Comparison of ENCODE assay signal across 13 mouse cellular contexts in genomic region chr2:37777958-37778720, GRCm38 (mm10). TPM values are rescaled to one million over a fixed set of nuclear protein-coding genes. Genes with fewer than 3 reads are reported as not detected.
DNase-seq lines count a peak whose midpoint lies in the region; ATAC-seq lines count a peak whose summit lies in the region.
"Had no signal": no experiment of that assay in that cellular context is flagged by ENCODE, and none has a peak within 500 bp of the region (broad histone marks: within the 10 kb centered on the region; RNA-seq: fewer than 3 reads in every experiment).

No protein-coding gene starts in this region.

- no peaks in the 10 kb centered on the region for H3K9me3 ChIP-seq in heart, embryonic 13.5 days
- H3K9me3 ChIP-seq in embryonic facial prominence, embryonic 14.5 days (ENCODE audit: control insufficient read depth, low read length): no peaks in the 10 kb centered on the region
- no peaks in the 10 kb centered on the region for H3K9me3 ChIP-seq in hindbrain, embryonic 15.5 days
- H3K9me3 ChIP-seq in neural tube, embryonic 12.5 days: no peaks in the 10 kb centered on the region

- H3K4me1 ChIP-seq in heart, embryonic 13.5 days: peaks cover 66% of the 10 kb centered on the region
- H3K4me1 ChIP-seq in embryonic facial prominence, embryonic 14.5 days (ENCODE audit: control insufficient read depth, insufficient read depth, low read length): peaks cover 9% of the 10 kb centered on the region
- H3K4me1 ChIP-seq in hindbrain, embryonic 15.5 days (replicated peaks): peaks cover 49% of the 10 kb centered on the region
- peaks cover 64% of the 10 kb centered on the region for H3K4me1 ChIP-seq in neural tube, embryonic 12.5 days

- H3K27ac ChIP-seq in heart, embryonic 13.5 days (replicated peaks): 0 out of 2 replicates have a peak overlapping the region, but pooled peaks have one; percentile 15
- H3K27ac ChIP-seq in embryonic facial prominence, embryonic 14.5 days (replicated peaks; ENCODE audit: low read depth, low read length): no peak overlapping the region
- peak overlapping the region; percentile 67 for H3K27ac ChIP-seq in hindbrain, embryonic 15.5 days (replicated peaks)
- H3K27ac ChIP-seq in neural tube, embryonic 12.5 days: no peak overlapping the region
- H3K27ac ChIP-seq: macrophage had no signal

- no peak for DNase-seq in heart, adult 18-20 months
- no peak for DNase-seq in embryonic facial prominence, embryonic 14.5 days (ENCODE audit: low spot score)
- no peak for DNase-seq in layer of hippocampus, postnatal 36 days
- DNase-seq: adrenal gland, postnatal 10 days; cerebellum, adult 18-20 months; thymus, postnatal 4 days had no signal

- 39% methylated on average over 10 of the region's 10 CpGs for WGBS in heart, embryonic 13.5 days
- 41% methylated on average over 10 of the region's 10 CpGs for whole genome bisulfite sequencing in embryonic facial prominence, embryonic 14.5 days
- 14% methylated on average over 10 of the region's 10 CpGs for WGBS in hindbrain, embryonic 15.5 days
- WGBS in neural tube, embryonic 12.5 days: 18% methylated on average over 10 of the region's 10 CpGs

- ATAC-seq in heart, embryonic 13.5 days (ENCODE audit: extremely low read depth, insufficient number of reproducible peaks, low FRiP score, low TSS enrichment): no peak
- ATAC-seq in embryonic facial prominence, embryonic 14.5 days (ENCODE audit: low read depth): peak; percentile 48; the same call in 1 of the 2 replicates
- ATAC-seq in hindbrain, embryonic 15.5 days (ENCODE audit: low FRiP score, low read depth): peak; percentile 76
- ATAC-seq in neural tube, embryonic 12.5 days (ENCODE audit: low FRiP score, low read depth): peak; percentile 79
- ATAC-seq in megakaryocyte, adult 5-6 weeks (ENCODE audit: poor library complexity, severe bottlenecking): no peak
- no peak for ATAC-seq in monocyte, adult 5-6 weeks (replicated peaks; ENCODE audit: insufficient number of reproducible peaks, low FRiP score, low TSS enrichment, poor library complexity, severe bottlenecking)

- peaks cover 13% of the 10 kb centered on the region for H3K27me3 ChIP-seq in heart, embryonic 13.5 days (replicated peaks)
- peaks cover 13% of the 10 kb centered on the region for H3K27me3 ChIP-seq in embryonic facial prominence, embryonic 14.5 days (replicated peaks; ENCODE audit: control insufficient read depth, insufficient read depth, low read length)
- peaks cover 8% of the 10 kb centered on the region; the same call in 1 of the 2 replicates for H3K27me3 ChIP-seq in hindbrain, embryonic 15.5 days
- H3K27me3 ChIP-seq in neural tube, embryonic 12.5 days (replicated peaks): no peaks in the 10 kb centered on the region

- no peaks in the 10 kb centered on the region for H3K36me3 ChIP-seq in heart, embryonic 13.5 days
- H3K36me3 ChIP-seq in embryonic facial prominence, embryonic 14.5 days (ENCODE audit: control insufficient read depth, insufficient read depth, low read length): no peaks in the 10 kb centered on the region
- H3K36me3 ChIP-seq in hindbrain, embryonic 15.5 days: no peaks in the 10 kb centered on the region
- H3K36me3 ChIP-seq in neural tube, embryonic 12.5 days: no peaks in the 10 kb centered on the region

- 0 out of 2 replicates have a peak overlapping the region, but pooled peaks have one; percentile 44 for H3K9ac ChIP-seq in heart, embryonic 13.5 days
- H3K9ac ChIP-seq in embryonic facial prominence, embryonic 14.5 days (ENCODE audit: low read depth, low read length): no peak overlapping the region
- H3K9ac ChIP-seq in hindbrain, embryonic 15.5 days: no peak overlapping the region
- H3K9ac ChIP-seq in neural tube, embryonic 12.5 days: no peak overlapping the region

- peak overlapping the region; percentile 73 for H3K4me2 ChIP-seq in heart, embryonic 13.5 days
- H3K4me2 ChIP-seq in embryonic facial prominence, embryonic 14.5 days (ENCODE audit: low read depth, low read length): no peak overlapping the region
- peak overlapping the region; percentile 48 for H3K4me2 ChIP-seq in hindbrain, embryonic 15.5 days
- H3K4me2 ChIP-seq in neural tube, embryonic 12.5 days (replicated peaks): peak overlapping the region; percentile 61

- peak overlapping the region; percentile 51 for H3K4me3 ChIP-seq in heart, embryonic 13.5 days
- H3K4me3 ChIP-seq in embryonic facial prominence, embryonic 14.5 days (ENCODE audit: low read depth, low read length): no peak overlapping the region
- H3K4me3 ChIP-seq in hindbrain, embryonic 15.5 days: no peak overlapping the region
- H3K4me3 ChIP-seq in neural tube, embryonic 12.5 days: no peak overlapping the region

RNA-seq across cellular contexts. Expression of gene Crb2, which starts 2.1 kb away (rescaled TPM):
- 3.0 and 4.0 TPM in 2 replicates for polyA plus RNA-seq in heart, embryonic 13.5 days (2015; fragmentation: Nextera tagmentation; extraction: Ambion mirVana)
- under 1 TPM; 0.57 to 0.75 TPM for total RNA-seq in heart, adult 18-20 months (2021)
- polyA plus RNA-seq in embryonic facial prominence, embryonic 14.5 days (2014; fragmentation: Nextera tagmentation; extraction: Ambion mirVana): 0.18 and 0.28 TPM in 2 replicates
- 5.1 and 5.9 TPM in 2 replicates for polyA plus RNA-seq in hindbrain, embryonic 15.5 days (2015; fragmentation: Nextera tagmentation; extraction: Ambion mirVana)
- 9.1 and 9.5 TPM in 2 replicates for polyA plus RNA-seq in neural tube, embryonic 12.5 days (2016; fragmentation: Nextera tagmentation; extraction: Ambion mirVana)
- not detected in 2 replicates for total RNA-seq in megakaryocyte, adult 5-6 weeks (2015)
- not detected in 2 replicates for total RNA-seq in megakaryocyte, adult 5-6 weeks (2017)
- 0.38 TPM in 1 of 3 replicates, not detected in the others for total RNA-seq in monocyte, adult 5-6 weeks (2017)
- total RNA-seq in layer of hippocampus, postnatal 36 days (2021): 1 to 10 TPM; 3.3 TPM
- total RNA-seq: liver, adult 2 months had no signal
- polyA plus RNA-seq: macrophage had no signal

Comparison
In these comparisons a context has a peak if more than half of its experiments do, and no peak if none do; other contexts are left out.
1. ATAC-seq: peak in embryonic facial prominence, embryonic 14.5 days (single experiment), hindbrain, embryonic 15.5 days (single experiment) and neural tube, embryonic 12.5 days (single experiment); none in heart, embryonic 13.5 days (single experiment), megakaryocyte, adult 5-6 weeks (single experiment) and monocyte, adult 5-6 weeks (single experiment).
2. H3K27ac ChIP-seq: peak in heart, embryonic 13.5 days (single experiment) and hindbrain, embryonic 15.5 days (single experiment); none in embryonic facial prominence, embryonic 14.5 days (single experiment) and neural tube, embryonic 12.5 days (single experiment).